19 mouse cellular contexts compared by ENCODE assay signal in the genomic region with DNA sequence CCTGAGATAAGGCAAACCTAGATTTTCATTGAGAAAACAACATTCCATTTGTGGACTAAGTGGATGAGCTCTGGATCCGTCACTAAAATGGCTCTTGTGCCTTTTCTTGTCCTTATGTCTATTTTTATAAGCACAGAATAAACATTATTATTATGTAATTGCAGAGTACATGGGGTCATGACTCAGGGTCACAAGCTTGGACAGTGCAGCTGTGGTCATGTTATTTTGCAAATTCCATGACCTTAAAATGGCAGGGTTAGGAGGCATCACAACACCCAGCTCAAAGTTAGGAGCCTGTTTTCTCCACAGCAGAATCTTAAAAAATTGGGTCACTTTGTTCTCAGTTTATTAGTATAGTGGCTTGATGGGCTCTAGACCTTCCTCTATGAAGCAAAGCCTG.
DNase-seq lines count a peak whose midpoint lies in the region; ATAC-seq lines count a peak whose summit lies in the region.
"Had no signal": no experiment of that assay in that cellular context is flagged by ENCODE, and none has a peak within 500 bp of the region (broad histone marks: within the 10 kb centered on the region; RNA-seq: fewer than 3 reads in every experiment).

No protein-coding gene starts in this region.

- H3K27ac ChIP-seq in kidney, embryonic 16.5 days (ENCODE audit: low read length): no peak overlapping the region
- no peak overlapping the region for H3K27ac ChIP-seq in forebrain, embryonic 12.5 days
- H3K27ac ChIP-seq: embryonic facial prominence, embryonic 15.5 days; forebrain, embryonic 10.5 days; heart, embryonic 13.5 days; hindbrain, embryonic 12.5 days; intestine, embryonic 15.5 days; limb, embryonic 12.5 days had no signal

- no peaks in the 10 kb centered on the region for H3K27me3 ChIP-seq in kidney, embryonic 16.5 days (ENCODE audit: insufficient read depth, low read length)
- no peaks in the 10 kb centered on the region for H3K27me3 ChIP-seq in forebrain, embryonic 12.5 days
- H3K27me3 ChIP-seq: embryonic facial prominence, embryonic 15.5 days; heart, embryonic 13.5 days; hindbrain, embryonic 12.5 days; intestine, embryonic 15.5 days; limb, embryonic 12.5 days had no signal

- ATAC-seq in kidney, embryonic 16.5 days (ENCODE audit: low FRiP score, low TSS enrichment): 0 out of 2 replicates have a peak, but pooled peaks have one; percentile 27
- ATAC-seq in forebrain, embryonic 12.5 days (ENCODE audit: low FRiP score): no peak
- ATAC-seq: intestine, embryonic 15.5 days had no signal

- H3K36me3 ChIP-seq in kidney, embryonic 16.5 days (ENCODE audit: insufficient read depth, low read length): no peaks in the 10 kb centered on the region
- no peaks in the 10 kb centered on the region for H3K36me3 ChIP-seq in forebrain, embryonic 12.5 days (replicated peaks)
- H3K36me3 ChIP-seq: embryonic facial prominence, embryonic 15.5 days; forebrain, embryonic 10.5 days; heart, embryonic 13.5 days; hindbrain, embryonic 12.5 days; intestine, embryonic 15.5 days; limb, embryonic 12.5 days had no signal

- H3K4me1 ChIP-seq in kidney, embryonic 16.5 days (ENCODE audit: insufficient read depth, low read length): no peaks in the 10 kb centered on the region
- no peaks in the 10 kb centered on the region for H3K4me1 ChIP-seq in forebrain, embryonic 12.5 days
- H3K4me1 ChIP-seq: embryonic facial prominence, embryonic 15.5 days; forebrain, embryonic 10.5 days; heart, embryonic 13.5 days; hindbrain, embryonic 12.5 days; intestine, embryonic 15.5 days; limb, embryonic 12.5 days had no signal

- DNase-seq in gastrocnemius, adult 18-20 months (ENCODE audit: low spot score): peak; percentile 3
- DNase-seq in gastrocnemius, adult 8-10 months (ENCODE audit: low spot score in 2 of 2): no peak
- peak; percentile 18 to 50 for DNase-seq in kidney, adult 8-10 months
- DNase-seq in kidney, adult 18-20 months: no peak
- DNase-seq in lung, postnatal 14 days: peak; percentile 45
- no peak for DNase-seq in right cerebral cortex, postnatal 4 days
- DNase-seq: cerebellum, postnatal 10 days; embryo, embryonic 11 days; gastrocnemius, postnatal 25 days; spleen, adult 18-20 months; thymus, adult 18-20 months had no signal

- H3K4me3 ChIP-seq in kidney, embryonic 16.5 days (ENCODE audit: low read length): no peak overlapping the region
- H3K4me3 ChIP-seq in forebrain, embryonic 12.5 days (replicated peaks): no peak overlapping the region
- H3K4me3 ChIP-seq: embryonic facial prominence, embryonic 15.5 days; forebrain, embryonic 10.5 days; heart, embryonic 13.5 days; hindbrain, embryonic 12.5 days; intestine, embryonic 15.5 days; limb, embryonic 12.5 days had no signal

- WGBS in kidney, embryonic 16.5 days: 72% methylated on average over 1 of the region's 1 CpGs
- WGBS in forebrain, embryonic 12.5 days: 81% methylated on average over 1 of the region's 1 CpGs

- no peaks in the 10 kb centered on the region for H3K9me3 ChIP-seq in kidney, embryonic 16.5 days (ENCODE audit: low read length)
- H3K9me3 ChIP-seq in forebrain, embryonic 12.5 days: no peaks in the 10 kb centered on the region
- H3K9me3 ChIP-seq: embryonic facial prominence, embryonic 15.5 days; forebrain, embryonic 10.5 days; heart, embryonic 13.5 days; hindbrain, embryonic 12.5 days; intestine, embryonic 15.5 days; limb, embryonic 12.5 days had no signal

- no peak overlapping the region for H3K9ac ChIP-seq in kidney, embryonic 16.5 days (replicated peaks; ENCODE audit: low read length)
- no peak overlapping the region for H3K9ac ChIP-seq in forebrain, embryonic 12.5 days
- H3K9ac ChIP-seq: embryonic facial prominence, embryonic 15.5 days; heart, embryonic 13.5 days; hindbrain, embryonic 12.5 days; intestine, embryonic 15.5 days; limb, embryonic 12.5 days had no signal

- no peak overlapping the region for H3K4me2 ChIP-seq in kidney, embryonic 16.5 days (replicated peaks; ENCODE audit: low read depth, low read length)
- H3K4me2 ChIP-seq in forebrain, embryonic 12.5 days: no peak overlapping the region
- H3K4me2 ChIP-seq: embryonic facial prominence, embryonic 15.5 days; heart, embryonic 13.5 days; hindbrain, embryonic 12.5 days; intestine, embryonic 15.5 days; limb, embryonic 12.5 days had no signal

Comparison
In these comparisons a context has a peak if more than half of its experiments do, and no peak if none do; other contexts are left out.
1. DNase-seq: peak in gastrocnemius, adult 18-20 months (single experiment), kidney, adult 8-10 months (2 of 2) and lung, postnatal 14 days (single experiment); none in gastrocnemius, adult 8-10 months (0 of 2), kidney, adult 18-20 months (single experiment) and right cerebral cortex, postnatal 4 days (single experiment).